Mouse (Mus musculus) neural tube, embryonic 14.5 days (tissue): ENCODE measurements around the gene Foxo4. TPM values are rescaled to one million over a fixed set of nuclear protein-coding genes. Genes with fewer than 3 reads are reported as not detected.

Experiments used
- ATAC-seq: fragments of 200-750 bp; cut with Nextera tagmentation; 2 replicates; pipeline ENCODE4 v1.8.0; 2017; ENCODE audit warnings: low read depth, mild to moderate bottlenecking, moderate TSS enrichment, moderate library complexity
- H3K27ac ChIP-seq: fragments of 300-500 bp; sonication (generic); 2 replicates; pipeline ENCODE4 v1.5.1; 2014; ENCODE audit warnings: low read depth, mild to moderate bottlenecking, control low read depth, low read length, moderate library complexity, mixed read lengths
- H3K27me3 ChIP-seq: fragments of 300-500 bp; sonication (generic); 2 replicates; pipeline ENCODE4 v1.6.1; 2014; ENCODE audit warnings: low read length; ENCODE audit not compliant: control insufficient read depth, insufficient read depth
- H3K36me3 ChIP-seq: fragments of 300-500 bp; sonication (generic); 2 replicates; pipeline ENCODE4 v1.6.1; 2014; ENCODE audit warnings: low read length, mixed read lengths; ENCODE audit not compliant: control insufficient read depth, insufficient read depth
- H3K4me1 ChIP-seq: fragments of 300-500 bp; sonication (generic); 2 replicates; pipeline ENCODE4 v1.6.1; 2014; ENCODE audit warnings: low read length; ENCODE audit not compliant: control insufficient read depth, insufficient read depth
- H3K4me2 ChIP-seq: fragments of 300-500 bp; sonication (generic); 2 replicates; pipeline ENCODE4 v1.6.1; 2014; ENCODE audit warnings: mild to moderate bottlenecking, low read depth, low read length, control low read depth
- H3K4me3 ChIP-seq: fragments of 300-500 bp; sonication (generic); 2 replicates; pipeline ENCODE4 v1.5.1; 2014; ENCODE audit warnings: low read depth, low read length, control low read depth, mixed read lengths
- H3K9ac ChIP-seq: fragments of 300-500 bp; sonication (generic); replicated peaks from 2 replicates; pipeline ENCODE4 v1.6.1; 2014; ENCODE audit warnings: low read depth, mild to moderate bottlenecking, control low read depth, low read length, mixed read lengths
- H3K9me3 ChIP-seq: fragments of 300-500 bp; sonication (generic); 2 replicates; pipeline ENCODE4 v1.6.1; 2016; ENCODE audit warnings: low read length; ENCODE audit not compliant: control insufficient read depth
- WGBS: fragments of 180-500 bp; shearing (Covaris S2); extraction: QIAGEN DNeasy Blood & Tissue Kit; methylation state at CpG from one replicate; pipeline ENCODE4 v1.1.7; 2014; 5-methylcytosine and 5-hydroxymethylcytosine counted together
- polyA plus RNA-seq: library from polyadenylated mRNA; unstranded; fragments of >200 nt; fragmentation: Nextera tagmentation; extraction: Ambion mirVana; gene quantifications from 2 replicates; pipeline ENCODE4 v1.2.1, GENCODE M21; 2014

The Foxo4 gene
- 0.55 and 0.59 TPM in 2 replicates for polyA plus RNA-seq

DNA sequence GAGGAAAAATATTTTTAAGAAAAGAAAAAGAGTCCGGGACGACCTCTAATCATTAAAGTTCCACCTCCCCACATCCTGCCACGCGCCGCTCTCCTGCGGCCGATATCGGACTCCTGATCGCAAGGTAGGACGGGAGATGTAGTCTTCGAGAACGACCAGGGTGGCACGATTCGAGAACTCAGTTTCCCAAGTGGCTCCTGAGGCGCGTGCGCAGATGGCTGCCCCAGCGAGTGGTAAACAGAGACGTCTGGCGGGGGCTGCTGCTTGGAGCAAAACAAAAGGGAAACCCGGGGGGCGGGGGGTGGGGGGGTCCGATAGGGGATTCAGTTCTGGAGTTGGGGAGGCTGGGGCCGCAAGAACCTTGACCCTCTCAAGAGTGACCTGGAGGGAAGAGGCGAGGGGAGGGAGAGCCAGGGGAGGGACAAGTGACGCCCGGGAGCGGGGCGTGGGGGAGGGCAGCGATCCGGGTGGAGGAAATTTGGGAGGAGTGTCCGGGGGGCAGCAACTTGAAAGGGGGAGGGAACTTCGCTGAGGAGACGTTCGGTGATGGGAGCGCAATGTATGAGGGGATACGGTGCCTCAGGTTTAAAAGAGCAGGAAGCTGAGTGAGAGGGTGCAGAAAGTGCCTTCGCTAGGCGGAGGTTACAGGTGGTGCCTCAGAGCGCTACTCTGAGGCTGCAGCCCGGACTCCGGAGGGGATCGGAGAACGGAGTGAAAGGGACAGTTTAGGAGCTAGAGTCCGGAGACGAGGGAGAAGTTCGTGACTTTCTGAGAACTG lies at the start of gene Foxo4:
TSS of gene Foxo4 (plus strand) at position 577 of the 778 bp plus-strand sequence.
- WGBS: 17% methylated on average over 46 of the region's 47 CpGs
- H3K4me3 ChIP-seq: peak within 1 kb of the TSS; percentile 43
- peak within 1 kb of the TSS; percentile 41 for H3K9ac ChIP-seq
- H3K9me3 ChIP-seq: no peaks in the 10 kb centered on the region
- peak within 1 kb of the TSS; percentile 58 for H3K4me2 ChIP-seq
- no peaks in the 10 kb centered on the region for H3K36me3 ChIP-seq
- no peaks in the 10 kb centered on the region for H3K4me1 ChIP-seq
- ATAC-seq: peak; percentile 93
- no peaks in the 10 kb centered on the region for H3K27me3 ChIP-seq
- H3K27ac ChIP-seq: no peak within 1 kb of the TSS

DNA sequence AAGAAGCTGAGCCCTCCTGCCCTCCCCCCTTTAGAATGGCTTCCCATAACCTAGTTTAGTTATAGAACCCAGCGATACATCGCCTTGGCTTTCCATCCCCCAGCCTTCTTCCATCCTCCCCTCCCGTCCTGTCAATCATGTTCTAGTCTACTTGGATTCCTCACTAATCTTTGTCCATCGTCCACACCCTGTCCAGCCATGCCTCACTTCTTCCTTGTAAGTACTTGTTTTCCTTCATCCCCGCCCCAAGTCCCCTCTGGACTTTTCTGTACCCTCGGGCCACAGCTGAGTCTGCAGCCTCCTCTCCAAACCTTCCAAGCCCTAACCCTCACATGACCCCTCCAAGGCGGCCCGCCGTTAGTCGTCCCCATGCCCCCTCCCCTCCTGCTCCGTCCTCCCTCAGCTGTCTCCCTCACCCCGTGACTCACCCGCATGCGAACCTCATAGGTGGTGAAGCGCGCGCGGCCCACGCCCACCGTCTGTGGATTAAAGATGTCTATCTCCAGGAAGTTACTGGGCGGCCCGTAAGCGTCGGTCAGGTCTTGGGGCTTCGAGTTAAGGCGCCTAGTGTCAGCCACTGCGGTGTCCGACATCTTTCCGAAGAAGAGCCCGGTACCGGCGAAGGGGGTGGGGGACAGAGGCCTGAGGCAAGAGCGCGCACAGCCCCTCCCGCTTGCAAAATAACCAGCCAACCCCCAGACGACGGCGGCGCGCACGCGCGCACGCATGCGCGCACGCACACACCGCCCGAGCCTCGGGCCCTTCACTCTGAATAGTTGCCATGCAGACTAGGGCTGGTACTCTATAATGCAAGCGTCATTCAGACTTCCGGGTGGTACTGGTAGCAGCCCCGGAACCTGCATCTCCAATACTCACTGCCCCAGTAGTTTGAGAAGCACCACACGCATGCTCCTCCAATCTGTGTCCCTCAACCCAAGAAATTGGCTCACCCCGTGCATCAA lies 32.2 kb upstream of the Foxo4 start, which contains the start of gene Snx12:
TSS of gene Snx12 (minus strand) at position 730 of the 962 bp plus-strand sequence.
- Histone ChIP-seq H3K27me3 (no peaks in the 10 kb centered on the region), H3K36me3 (no peaks in the 10 kb centered on the region), H3K9ac (peak within 1 kb of the TSS; percentile 42), H3K4me1 (no peaks in the 10 kb centered on the region), H3K4me2 (peak within 1 kb of the TSS; percentile 55), H3K4me3 (peak within 1 kb of the TSS; percentile 49), H3K9me3 (no peaks in the 10 kb centered on the region), H3K27ac (peak within 1 kb of the TSS; percentile 66)
- ATAC-seq: peak; percentile 98
- 19% methylated on average over 55 of the region's 55 CpGs for whole genome bisulfite sequencing

DNA sequence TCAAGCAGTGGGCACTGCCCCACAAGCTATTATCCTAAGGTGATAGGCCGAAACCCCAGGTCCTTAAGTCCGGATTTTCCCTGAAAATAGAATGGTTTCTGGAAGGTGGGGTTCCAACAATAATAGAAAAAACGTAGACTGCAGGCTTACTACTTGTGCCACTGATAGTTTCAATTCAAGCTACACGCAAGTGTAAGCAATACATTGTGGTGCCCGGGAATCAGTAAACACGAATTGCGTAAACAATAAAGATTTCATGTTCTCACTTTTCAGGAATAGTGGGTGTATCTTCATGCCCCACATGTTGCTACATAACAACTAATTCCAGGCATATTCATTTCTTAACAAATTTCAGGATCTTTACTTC lies 31.5 kb upstream of the Foxo4 start:
- H3K4me2 ChIP-seq: peak overlapping the region; percentile 43
- whole genome bisulfite sequencing: 33% methylated on average over 7 of the region's 7 CpGs
- ATAC-seq: no peak; the same call in 1 of the 2 replicates
- H3K9ac ChIP-seq: no peak overlapping the region
- H3K4me1 ChIP-seq: no peaks in the 10 kb centered on the region
- H3K36me3 ChIP-seq: no peaks in the 10 kb centered on the region
- peak overlapping the region; percentile 49 for H3K4me3 ChIP-seq
- H3K27me3 ChIP-seq: no peaks in the 10 kb centered on the region
- H3K27ac ChIP-seq: peak overlapping the region; percentile 22; the same call in 1 of the 2 replicates
- no peaks in the 10 kb centered on the region for H3K9me3 ChIP-seq

DNA sequence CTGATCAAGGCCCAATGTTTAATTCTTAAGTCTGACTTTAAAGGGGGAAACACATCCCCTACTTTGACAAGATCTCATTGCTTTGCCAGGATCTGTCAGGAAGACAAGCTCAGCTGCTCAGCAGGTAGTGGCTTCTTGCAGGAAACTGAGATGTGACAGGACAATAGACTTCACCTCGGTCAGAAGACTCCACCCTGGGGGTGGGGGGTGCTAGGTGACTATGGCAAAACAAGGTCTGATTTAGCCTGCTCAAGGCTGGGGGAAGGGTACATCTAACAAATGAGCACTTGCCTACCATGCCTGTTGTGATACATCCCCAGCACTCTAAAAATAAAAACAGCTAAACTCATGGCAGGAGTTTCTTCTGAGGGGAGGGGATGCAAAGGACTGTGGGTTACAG lies 9.3 kb upstream of the Foxo4 start:
- Histone ChIP-seq H3K9me3 (no peaks in the 10 kb centered on the region), H3K4me2 (no peak overlapping the region), H3K36me3 (no peaks in the 10 kb centered on the region), H3K4me1 (no peaks in the 10 kb centered on the region), H3K9ac (no peak overlapping the region), H3K27me3 (no peaks in the 10 kb centered on the region), H3K27ac (no peak overlapping the region), H3K4me3 (no peak overlapping the region)
- 29% methylated on average over 1 of the region's 1 CpGs for WGBS
- no peak for ATAC-seq

DNA sequence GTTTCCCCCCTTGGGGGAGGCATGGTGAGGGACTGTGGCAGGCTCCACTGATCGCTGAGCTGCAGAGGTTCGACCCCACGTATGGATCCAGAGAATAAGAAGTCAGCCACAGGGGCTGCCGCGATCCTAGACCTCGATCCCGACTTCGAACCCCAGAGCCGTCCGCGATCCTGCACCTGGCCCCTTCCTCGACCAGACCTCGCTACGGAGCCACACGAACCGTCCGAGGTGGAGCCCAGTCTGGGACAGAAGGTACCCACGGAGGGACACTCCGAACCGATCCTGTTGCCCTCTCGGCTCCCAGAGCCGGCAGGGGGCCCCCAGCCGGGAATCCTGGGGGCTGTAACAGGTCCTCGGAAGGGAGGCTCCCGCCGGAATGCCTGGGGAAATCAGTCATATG lies 412 bp downstream of the Foxo4 start:
- Histone ChIP-seq H3K27ac (no peak overlapping the region), H3K9me3 (no peaks in the 10 kb centered on the region), H3K9ac (peak overlapping the region; percentile 41), H3K4me2 (peak overlapping the region; percentile 58), H3K27me3 (no peaks in the 10 kb centered on the region), H3K4me3 (peak overlapping the region; percentile 43), H3K36me3 (no peaks in the 10 kb centered on the region), H3K4me1 (no peaks in the 10 kb centered on the region)
- WGBS: 16% methylated on average over 26 of the region's 26 CpGs
- peak; percentile 12; the same call in 1 of the 2 replicates for ATAC-seq

DNA sequence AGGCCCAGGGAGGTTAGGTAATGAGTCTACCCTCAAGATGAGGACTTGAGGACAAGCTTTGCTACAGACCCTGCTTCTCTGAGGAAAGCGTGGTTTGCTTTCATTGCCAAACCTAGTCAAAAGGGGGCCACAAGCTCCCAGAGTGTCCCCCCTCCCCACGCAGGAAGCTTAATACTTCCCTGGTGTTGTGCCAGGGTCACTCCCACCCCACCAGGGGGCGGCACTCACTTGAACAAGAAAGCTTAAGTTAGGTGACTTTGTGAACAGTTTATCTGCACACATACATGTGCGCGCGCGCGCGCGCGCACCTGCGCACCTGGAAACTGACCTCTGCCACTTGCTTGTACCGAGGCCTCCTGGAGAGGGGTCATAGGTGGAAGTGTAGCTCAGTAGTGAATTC lies 2.3 kb downstream of the Foxo4 start:
- H3K27ac ChIP-seq: no peak overlapping the region
- no peak overlapping the region for H3K4me3 ChIP-seq
- no peaks in the 10 kb centered on the region for H3K27me3 ChIP-seq
- H3K9ac ChIP-seq: no peak overlapping the region
- no peaks in the 10 kb centered on the region for H3K9me3 ChIP-seq
- no peak for ATAC-seq
- H3K4me1 ChIP-seq: no peaks in the 10 kb centered on the region
- H3K4me2 ChIP-seq: no peak overlapping the region
- H3K36me3 ChIP-seq: no peaks in the 10 kb centered on the region
- WGBS: 83% methylated on average over 13 of the region's 13 CpGs

DNA sequence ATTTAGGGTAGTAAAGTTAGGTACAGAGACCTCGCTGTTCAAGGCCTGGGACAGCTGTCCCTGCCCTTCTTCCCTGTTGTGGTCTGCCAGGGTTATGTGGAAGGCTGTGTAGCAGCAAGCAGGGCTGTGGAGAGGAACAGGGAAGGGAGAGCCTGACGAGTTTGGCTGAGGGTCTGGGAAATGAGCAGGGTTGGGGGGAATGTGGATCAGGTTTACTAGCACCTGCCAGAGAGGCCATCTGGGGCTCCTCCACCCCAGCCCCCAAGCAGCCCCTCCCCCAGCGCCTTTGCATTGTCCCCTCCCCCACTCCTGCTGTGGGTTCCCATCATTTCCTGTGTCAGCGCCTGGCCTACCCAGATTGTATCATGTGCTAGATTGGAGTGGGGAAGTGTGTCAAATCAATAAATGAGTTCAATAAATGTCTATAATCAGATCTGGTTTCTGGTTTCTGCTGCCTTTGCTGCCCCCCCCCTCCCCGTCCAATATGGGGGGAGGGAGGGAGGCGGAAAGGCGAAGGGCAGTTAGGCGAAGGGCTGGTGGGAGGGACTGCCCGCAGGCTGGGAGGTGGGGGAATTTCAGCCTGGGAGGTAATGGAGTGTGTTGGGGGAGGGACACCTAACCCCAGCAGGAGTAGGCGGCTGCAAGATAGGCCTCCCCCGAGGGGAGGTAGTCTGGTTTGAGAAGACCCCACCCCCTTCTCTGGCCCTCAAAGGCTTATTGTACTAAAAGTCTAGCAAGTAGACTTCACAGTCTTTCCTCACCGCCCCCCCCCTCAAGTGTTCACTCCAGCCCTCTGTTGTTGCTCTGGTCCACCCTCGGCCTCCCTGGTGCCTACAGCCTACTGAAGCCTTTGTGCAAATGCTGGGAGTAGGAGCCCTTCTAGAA lies 6.4 kb downstream of the Foxo4 start:
- no peaks in the 10 kb centered on the region for H3K36me3 ChIP-seq
- no peak overlapping the region for H3K9ac ChIP-seq
- no peak overlapping the region for H3K27ac ChIP-seq
- no peaks in the 10 kb centered on the region for H3K9me3 ChIP-seq
- 9% methylated on average over 11 of the region's 13 CpGs for WGBS
- no peaks in the 10 kb centered on the region for H3K4me1 ChIP-seq
- no peak overlapping the region for H3K4me3 ChIP-seq
- H3K27me3 ChIP-seq: no peaks in the 10 kb centered on the region
- H3K4me2 ChIP-seq: no peak overlapping the region
- peak; percentile 49; the same call in 1 of the 2 replicates for ATAC-seq

DNA sequence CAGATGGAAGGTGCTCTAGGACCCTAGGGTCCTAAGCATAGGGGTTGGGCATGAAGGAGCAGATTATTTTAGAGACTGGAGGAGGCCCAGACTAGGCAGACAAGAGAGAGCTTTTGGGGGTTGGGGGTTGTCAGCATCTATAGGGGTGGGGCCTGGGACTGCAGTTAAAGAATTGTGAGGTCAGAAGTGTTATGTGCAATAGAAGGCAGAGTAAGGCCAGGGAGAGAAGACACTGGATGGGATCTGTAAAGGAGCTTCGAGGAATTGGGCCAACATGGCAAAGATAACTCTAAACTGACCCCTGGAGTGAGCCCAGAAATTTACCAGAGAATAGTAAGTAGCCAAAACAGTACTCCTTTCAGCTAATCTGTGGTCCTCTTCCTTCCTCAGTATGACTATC lies 9.6 kb downstream of the Foxo4 start, which contains the start of gene Gm614:
TSS of gene Gm614 (minus strand) at position 101 of the 400 bp plus-strand sequence.
- no peaks in the 10 kb centered on the region for H3K27me3 ChIP-seq
- no peak for ATAC-seq

More for the DNA sequence above, 9.6 kb downstream of the Foxo4 start, which contains the start of gene Gm614:
- 91% methylated on average over 1 of the region's 1 CpGs for WGBS
- H3K27ac ChIP-seq: no peak within 1 kb of the TSS
- H3K9me3 ChIP-seq: no peaks in the 10 kb centered on the region
- no peak within 1 kb of the TSS for H3K4me2 ChIP-seq
- no peaks in the 10 kb centered on the region for H3K36me3 ChIP-seq
- no peak within 1 kb of the TSS for H3K9ac ChIP-seq
- no peaks in the 10 kb centered on the region for H3K4me1 ChIP-seq
- no peak within 1 kb of the TSS for H3K4me3 ChIP-seq
